Mouse (Mus musculus) mammary gland, adult 2 months (tissue): ENCODE results near the gene Pou3f1. TPM values are rescaled to one million over a fixed set of nuclear protein-coding genes. Genes with fewer than 3 reads are reported as not detected.

ENCODE experiments used
- polyA plus RNA-seq: library from polyadenylated mRNA; depleted of rRNA; stranded (reverse); fragments of >200 nt; gene quantifications from 2 replicates; pipeline ENCODE4 v1.2.3, GENCODE M21; 2012; ENCODE audit warnings: low replicate concordance; rRNA removed

Gene Pou3f1
- 0.39 and 0.47 TPM in 2 replicates for polyA plus RNA-seq

DNA sequence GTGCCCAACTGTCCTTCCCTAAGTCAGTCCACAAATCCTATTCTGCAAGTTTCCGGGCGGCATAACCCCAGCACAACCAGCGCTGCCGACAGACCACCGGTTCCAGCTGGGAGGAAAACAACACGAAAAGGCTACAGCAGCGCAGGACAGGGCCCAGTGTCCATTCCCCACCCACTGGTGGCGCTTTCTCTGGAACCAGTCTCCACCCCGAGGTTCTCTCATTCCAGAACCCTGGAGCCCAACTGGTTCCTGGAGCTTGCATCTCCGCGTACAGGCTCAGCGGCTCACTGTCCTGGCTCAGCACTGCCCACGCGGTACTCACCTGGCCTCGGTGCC lies at the start of gene Pou3f1:
TSS of gene Pou3f1 (plus strand) at position 290 of the 336 bp plus-strand sequence.

GRCm38 (mm10) chr4:124610703-124611102 lies 45.9 kb upstream of the Pou3f1 start, which contains the start of gene 3100002H09Rik:
TSS of gene 3100002H09Rik (minus strand) at chr4:124610803.

DNA sequence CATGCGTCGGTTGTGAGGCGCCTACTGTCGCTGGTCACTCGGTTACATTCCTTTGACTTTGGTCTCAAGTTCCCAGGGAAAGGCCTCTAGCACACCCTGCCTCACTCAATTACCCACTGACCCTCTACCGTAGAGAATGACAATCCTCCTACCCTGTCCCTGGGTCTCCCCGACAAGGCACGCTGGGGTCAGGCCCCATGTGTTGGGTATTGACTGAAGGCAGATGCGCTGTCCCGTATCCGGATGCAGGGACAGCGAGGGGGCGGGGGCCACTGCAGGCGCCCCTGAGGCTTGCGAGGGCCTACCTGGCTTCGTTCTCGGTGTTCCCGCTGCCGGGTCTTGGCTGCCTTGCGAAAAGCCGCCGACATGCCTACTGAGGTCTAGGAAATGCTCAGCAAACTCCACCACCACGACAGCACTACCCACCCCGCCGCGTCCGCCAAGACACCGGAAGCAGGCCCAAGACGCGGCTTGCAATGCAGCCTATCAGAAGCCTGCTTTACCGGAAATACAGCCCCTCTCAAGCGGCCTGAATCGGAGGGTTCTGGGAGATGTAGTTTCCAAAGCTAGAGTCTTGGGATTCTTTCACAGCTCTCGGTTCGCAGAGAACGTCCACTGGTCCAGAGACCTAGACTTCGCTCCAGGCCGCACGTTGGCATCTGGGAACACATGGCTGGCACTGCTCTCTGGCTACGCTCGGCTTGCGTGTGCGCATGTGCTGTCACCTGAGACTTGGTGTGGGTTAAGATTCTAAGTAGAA lies 36.7 kb downstream of the Pou3f1 start, which contains the start of gene Utp11:
TSS of gene Utp11 (minus strand) at position 466 of the 760 bp plus-strand sequence.

DNA sequence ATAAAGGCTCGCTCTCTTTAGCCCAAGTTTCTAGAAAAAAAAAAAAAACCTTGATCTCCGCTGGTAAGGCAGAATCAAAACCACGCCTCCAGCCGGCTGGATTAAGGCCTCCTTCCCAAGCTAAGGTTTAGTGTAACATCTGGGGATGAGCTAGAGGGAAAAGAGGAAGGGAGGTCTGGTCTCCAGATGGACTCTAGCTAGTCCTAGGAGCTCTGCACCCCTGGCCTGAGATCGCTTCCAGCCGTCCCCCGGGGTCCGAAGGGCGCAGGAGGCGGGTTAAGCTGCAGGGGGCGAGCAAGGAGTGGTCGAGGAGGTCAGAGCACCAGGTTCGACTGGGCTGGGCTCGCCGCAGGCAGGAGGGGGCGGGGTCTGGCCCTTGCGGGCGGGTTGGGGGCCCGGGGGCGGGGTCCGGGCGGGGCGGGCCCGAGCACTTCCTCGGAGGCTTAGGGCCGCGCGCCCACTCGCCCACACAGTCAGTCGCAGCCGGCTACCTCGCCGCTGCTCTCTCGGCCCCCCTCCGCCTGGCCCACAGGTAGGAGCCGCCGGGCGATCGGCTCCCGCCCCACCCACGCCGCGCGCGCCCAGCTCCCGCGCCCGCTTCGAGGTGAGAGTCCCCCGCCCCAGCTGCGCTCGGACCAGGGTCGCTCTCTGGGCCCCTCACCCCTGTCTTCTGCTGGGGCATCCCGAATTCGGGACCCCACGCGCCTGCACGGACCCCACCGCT lies 43.8 kb downstream of the Pou3f1 start, which contains the start of gene Fhl3:
TSS of gene Fhl3 (plus strand) at position 454 of the 724 bp plus-strand sequence.

Other genes with a start within 250 kb of the Pou3f1 start
- gene 3100002H09Rik, start 46.0 kb upstream of the Pou3f1 start, polyA plus RNA-seq: not detected in 2 replicates
- gene Utp11, start 36.8 kb downstream of the Pou3f1 start, polyA plus RNA-seq: 2.9 and 5.9 TPM in 2 replicates
- gene Fhl3, start 43.9 kb downstream of the Pou3f1 start, polyA plus RNA-seq: 41.5 and 102 TPM in 2 replicates
- gene Sf3a3, start 58.0 kb downstream of the Pou3f1 start, polyA plus RNA-seq: 7.8 and 11.2 TPM in 2 replicates
- gene Inpp5b, start 85.0 kb downstream of the Pou3f1 start, polyA plus RNA-seq: 31.4 and 60.4 TPM in 2 replicates
- 7.1 and 8.2 TPM in 2 replicates for gene Mtf1, start 145.3 kb downstream of the Pou3f1 start, polyA plus RNA-seq
- 32.9 and 51.7 TPM in 2 replicates for gene Yrdc, start 193.9 kb downstream of the Pou3f1 start, polyA plus RNA-seq
- gene 1110065P20Rik, start 194.4 kb downstream of the Pou3f1 start, polyA plus RNA-seq: 36.2 and 51.3 TPM in 2 replicates
- gene Maneal, start 205.4 kb downstream of the Pou3f1 start, polyA plus RNA-seq: 0.99 and 1.1 TPM in 2 replicates
- 0.09 and 0.11 TPM in 2 replicates for gene Epha10, start 224.1 kb downstream of the Pou3f1 start, polyA plus RNA-seq